Mouse (Mus musculus) E14TG2a.4 (cell line): Measurements from ENCODE around the gene Nlrc5.

Experiments
- CTCF ChIP-seq: conservative IDR thresholded peaks from 2 replicates; pipeline ENCODE4 v1.5.1; 2014; ENCODE audit warnings: low read length
- NANOG ChIP-seq: IDR thresholded peaks from 2 replicates; pipeline ENCODE4 v1.6.1; 2014; ENCODE audit warnings: borderline replicate concordance, low read length, mixed read lengths

- TF ChIP-seq CTCF (no peak), NANOG (no peak)
Measured at GRCm38 (mm10) chr8:94396964-94397657, 37.0 kb upstream of the Nlrc5 start.
